Mouse (Mus musculus) midbrain, embryonic 16.5 days (tissue): ENCODE measurements around the gene Gramd1a. TPM values are rescaled to one million over a fixed set of nuclear protein-coding genes. Genes with fewer than 3 reads are reported as not detected.

ENCODE experiments used
- ATAC-seq: fragments of 200-750 bp; cut with Nextera tagmentation; 2 replicates; pipeline ENCODE4 v1.8.0; 2017; ENCODE audit warnings: moderate TSS enrichment
- H3K27ac ChIP-seq: fragments of 300-500 bp; sonication (generic); 2 replicates; pipeline ENCODE4 v1.5.1; 2014; ENCODE audit warnings: mild to moderate bottlenecking, low read length, mixed read lengths
- H3K27me3 ChIP-seq: fragments of 300-500 bp; sonication (generic); 2 replicates; pipeline ENCODE4 v1.6.1; 2014; ENCODE audit warnings: low read depth, low read length, mixed read lengths; ENCODE audit not compliant: control insufficient read depth, insufficient read depth
- H3K36me3 ChIP-seq: fragments of 300-500 bp; sonication (generic); 2 replicates; pipeline ENCODE4 v1.6.1; 2014; ENCODE audit warnings: mild to moderate bottlenecking, low read length, moderate library complexity, mixed read lengths; ENCODE audit not compliant: control insufficient read depth, insufficient read depth
- H3K4me1 ChIP-seq: fragments of 300-500 bp; sonication (generic); 2 replicates; pipeline ENCODE4 v1.6.1; 2014; ENCODE audit warnings: mild to moderate bottlenecking, low read length, mixed read lengths; ENCODE audit not compliant: control insufficient read depth, insufficient read depth
- H3K4me2 ChIP-seq: fragments of 300-500 bp; sonication (generic); 2 replicates; pipeline ENCODE4 v1.6.1; 2014; ENCODE audit warnings: mild to moderate bottlenecking, low read length, mixed read lengths
- H3K4me3 ChIP-seq: fragments of 300-500 bp; sonication (generic); 2 replicates; pipeline ENCODE4 v1.5.1; 2014; ENCODE audit warnings: low read depth, mild to moderate bottlenecking, low read length, moderate library complexity, mixed read lengths
- H3K9ac ChIP-seq: fragments of 300-500 bp; sonication (generic); 2 replicates; pipeline ENCODE4 v1.6.1; 2014; ENCODE audit warnings: low read depth, low read length, mixed read lengths
- H3K9me3 ChIP-seq: fragments of 300-500 bp; sonication (generic); replicated peaks from 2 replicates; pipeline ENCODE4 v1.6.1; 2014; ENCODE audit warnings: mild to moderate bottlenecking, low read length, mixed read lengths; ENCODE audit not compliant: control insufficient read depth, poor library complexity, severe bottlenecking
- WGBS: fragments of 180-500 bp; shearing (Covaris S2); extraction: QIAGEN DNeasy Blood & Tissue Kit; methylation state at CpG from one replicate; pipeline ENCODE4 v1.1.7; 2014; 5-methylcytosine and 5-hydroxymethylcytosine counted together
- polyA plus RNA-seq: library from polyadenylated mRNA; unstranded; fragments of >200 nt; fragmentation: Nextera tagmentation; extraction: Ambion mirVana; gene quantifications from 2 replicates; pipeline ENCODE4 v1.2.1, GENCODE M21; 2015

Gramd1a gene
- polyA plus RNA-seq, 1 experiment from 2014 or later = 239 TPM

- H3K9me3 ChIP-seq = no peaks in the 10 kb centered on the region
- H3K36me3 ChIP-seq = no peaks in the 10 kb centered on the region
- H3K4me3 ChIP-seq = no peak overlapping the region
- ATAC-seq = no peak
- H3K4me1 ChIP-seq = no peaks in the 10 kb centered on the region
- H3K27ac ChIP-seq = no peak overlapping the region
- WGBS = 93% methylated on average over 11 of the region's 11 CpGs
- no peaks in the 10 kb centered on the region for H3K27me3 ChIP-seq
- no peak overlapping the region for H3K4me2 ChIP-seq
- H3K9ac ChIP-seq = no peak overlapping the region
Measured at GRCm38 (mm10) chr7:31117465-31117864, 38.2 kb downstream of the Gramd1a start.

DNA sequence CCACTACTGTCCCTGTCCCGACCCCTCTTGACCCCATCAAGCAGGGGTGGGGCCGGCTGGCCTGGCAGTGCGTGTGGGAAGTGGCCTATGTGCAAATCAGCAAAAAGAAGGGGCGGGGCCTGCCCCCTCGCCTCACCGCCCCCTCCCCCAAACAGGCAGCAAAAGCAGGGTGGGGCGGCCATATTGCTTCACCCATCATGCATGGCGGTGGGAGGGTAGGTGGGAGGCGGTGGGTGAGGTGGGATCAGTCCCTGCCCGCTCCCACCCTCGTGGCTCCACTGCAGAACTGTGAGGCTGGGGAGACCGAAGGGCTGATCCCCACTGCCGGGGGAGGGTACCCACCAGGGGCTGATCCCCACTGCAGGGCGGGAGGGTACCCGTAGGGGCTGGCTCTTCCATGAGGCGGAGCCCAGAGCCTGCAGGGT is 39.0 kb downstream of the Gramd1a start:
- H3K27ac ChIP-seq = no peak overlapping the region
- H3K4me3 ChIP-seq = no peak overlapping the region
- no peak overlapping the region for H3K9ac ChIP-seq
- H3K27me3 ChIP-seq = no peaks in the 10 kb centered on the region
- no peak overlapping the region for H3K4me2 ChIP-seq
- 37% methylated on average over 16 of the region's 16 CpGs for WGBS
- H3K9me3 ChIP-seq = no peaks in the 10 kb centered on the region
- H3K4me1 ChIP-seq = no peaks in the 10 kb centered on the region
- H3K36me3 ChIP-seq = no peaks in the 10 kb centered on the region
- peak; percentile 34; the same call in 1 of the 2 replicates for ATAC-seq

GRCm38 (mm10) chr7:31115587-31116043 is 40.1 kb downstream of the Gramd1a start:
- ATAC-seq = no peak
- no peak overlapping the region for H3K27ac ChIP-seq
- no peaks in the 10 kb centered on the region for H3K36me3 ChIP-seq
- H3K9me3 ChIP-seq = no peaks in the 10 kb centered on the region
- no peak overlapping the region for H3K4me3 ChIP-seq
- H3K4me2 ChIP-seq = no peak overlapping the region
- H3K27me3 ChIP-seq = no peaks in the 10 kb centered on the region
- no peak overlapping the region for H3K9ac ChIP-seq
- WGBS = 38% methylated on average over 17 of the region's 17 CpGs
- H3K4me1 ChIP-seq = no peaks in the 10 kb centered on the region

DNA sequence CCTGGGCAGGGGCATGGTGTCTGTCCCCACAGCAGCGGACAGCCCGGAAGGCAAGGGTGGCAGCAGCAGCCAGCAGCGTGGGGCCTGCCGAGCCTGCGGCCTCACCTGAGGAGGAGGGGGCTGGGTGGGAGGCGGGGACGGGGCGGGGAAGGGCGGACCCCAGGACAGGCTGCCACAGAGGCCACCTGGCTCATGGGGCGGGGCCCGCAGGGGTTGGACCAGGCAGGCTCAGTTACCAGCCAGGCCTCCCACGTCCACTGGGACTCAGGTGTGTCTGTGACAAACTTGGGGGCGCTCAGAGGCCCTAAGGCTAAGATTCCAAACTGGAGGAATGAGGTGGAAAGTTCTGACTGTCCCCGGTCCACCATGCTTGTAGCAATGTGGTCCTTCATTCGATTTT is 40.5 kb downstream of the Gramd1a start, which contains the start of gene Hpn:
TSS of gene Hpn (minus strand) at position 109 of the 400 bp plus-strand sequence.
- 20% methylated on average over 15 of the region's 15 CpGs for WGBS
- no peaks in the 10 kb centered on the region for H3K4me1 ChIP-seq
- H3K9me3 ChIP-seq = no peaks in the 10 kb centered on the region
- H3K27ac ChIP-seq = no peak within 1 kb of the TSS
- H3K36me3 ChIP-seq = no peaks in the 10 kb centered on the region
- no peak within 1 kb of the TSS for H3K9ac ChIP-seq
- no peak within 1 kb of the TSS for H3K4me3 ChIP-seq
- H3K27me3 ChIP-seq = no peaks in the 10 kb centered on the region
- H3K4me2 ChIP-seq = no peak within 1 kb of the TSS
- ATAC-seq = no peak

GRCm38 (mm10) chr7:31114646-31115045 is 41.0 kb downstream of the Gramd1a start:
- H3K27me3 ChIP-seq = no peaks in the 10 kb centered on the region
- no peak overlapping the region for H3K9ac ChIP-seq
- H3K4me3 ChIP-seq = no peak overlapping the region
- ATAC-seq = no peak
- no peak overlapping the region for H3K27ac ChIP-seq
- H3K36me3 ChIP-seq = no peaks in the 10 kb centered on the region
- WGBS = 57% methylated on average over 10 of the region's 10 CpGs
- H3K4me2 ChIP-seq = no peak overlapping the region
- H3K9me3 ChIP-seq = no peaks in the 10 kb centered on the region
- no peaks in the 10 kb centered on the region for H3K4me1 ChIP-seq

- H3K27me3 ChIP-seq = no peaks in the 10 kb centered on the region
- H3K36me3 ChIP-seq = no peaks in the 10 kb centered on the region
- no peak overlapping the region for H3K4me2 ChIP-seq
- no peak for ATAC-seq
- WGBS = 84% methylated on average over 6 of the region's 6 CpGs
- H3K27ac ChIP-seq = no peak overlapping the region
- H3K4me1 ChIP-seq = no peaks in the 10 kb centered on the region
- no peaks in the 10 kb centered on the region for H3K9me3 ChIP-seq
- no peak overlapping the region for H3K9ac ChIP-seq
- no peak overlapping the region for H3K4me3 ChIP-seq
Measured at GRCm38 (mm10) chr7:31113800-31114199, 41.9 kb downstream of the Gramd1a start.

GRCm38 (mm10) chr7:31112036-31112435 is 43.7 kb downstream of the Gramd1a start:
- no peaks in the 10 kb centered on the region for H3K4me1 ChIP-seq
- H3K4me2 ChIP-seq = no peak overlapping the region
- H3K9me3 ChIP-seq = no peaks in the 10 kb centered on the region
- no peaks in the 10 kb centered on the region for H3K36me3 ChIP-seq
- H3K27me3 ChIP-seq = no peaks in the 10 kb centered on the region
- no peak for ATAC-seq
- H3K27ac ChIP-seq = no peak overlapping the region
- H3K4me3 ChIP-seq = no peak overlapping the region
- H3K9ac ChIP-seq = no peak overlapping the region
- 17% methylated on average over 4 of the region's 4 CpGs for WGBS

GRCm38 (mm10) chr7:31110861-31111385 is 44.8 kb downstream of the Gramd1a start:
- WGBS = 82% methylated on average over 15 of the region's 15 CpGs
- Histone ChIP-seq H3K27me3 (no peaks in the 10 kb centered on the region), H3K4me1 (no peaks in the 10 kb centered on the region)

GRCm38 (mm10) chr7:31109796-31110195 is 45.9 kb downstream of the Gramd1a start:
- WGBS = 88% methylated on average over 5 of the region's 5 CpGs
- no peaks in the 10 kb centered on the region for H3K36me3 ChIP-seq
- no peaks in the 10 kb centered on the region for H3K9me3 ChIP-seq
- H3K27me3 ChIP-seq = no peaks in the 10 kb centered on the region
- no peak overlapping the region for H3K9ac ChIP-seq
- H3K4me1 ChIP-seq = no peaks in the 10 kb centered on the region
- H3K4me3 ChIP-seq = no peak overlapping the region
- no peak overlapping the region for H3K27ac ChIP-seq
- no peak for ATAC-seq
- H3K4me2 ChIP-seq = no peak overlapping the region

More at GRCm38 (mm10) chr7:31110861-31111385, 44.8 kb downstream of the Gramd1a start:
- no peaks in the 10 kb centered on the region for H3K36me3 ChIP-seq
- H3K9ac ChIP-seq = no peak overlapping the region
- H3K9me3 ChIP-seq = no peaks in the 10 kb centered on the region
- H3K27ac ChIP-seq = no peak overlapping the region
- no peak for ATAC-seq
- H3K4me2 ChIP-seq = no peak overlapping the region
- H3K4me3 ChIP-seq = no peak overlapping the region
